Mouse (Mus musculus) stomach, embryonic 14.5 days (tissue): Measurements from ENCODE around the gene Ntm. TPM values are rescaled to one million over a fixed set of nuclear protein-coding genes. Genes with fewer than 3 reads are reported as not detected.

Experiments used
- ATAC-seq: fragments of 200-750 bp; cut with Nextera tagmentation; 2 replicates; pipeline ENCODE4 v1.8.0; 2017; ENCODE audit warnings: low read depth, moderate TSS enrichment; ENCODE audit not compliant: insufficient number of reproducible peaks, insufficient read depth, low FRiP score
- H3K27ac ChIP-seq: fragments of 300-500 bp; sonication (generic); 2 replicates; pipeline ENCODE4 v1.5.1; 2014; ENCODE audit warnings: mild to moderate bottlenecking, low read length, moderate library complexity, mixed read lengths
- H3K27me3 ChIP-seq: fragments of 300-500 bp; sonication (generic); 2 replicates; pipeline ENCODE4 v1.6.1; 2014; ENCODE audit warnings: low read length, control low read depth, mixed read lengths; ENCODE audit not compliant: control insufficient read depth, insufficient read depth
- H3K36me3 ChIP-seq: fragments of 300-500 bp; sonication (generic); 2 replicates; pipeline ENCODE4 v1.6.1; 2014; ENCODE audit warnings: mild to moderate bottlenecking, control low read depth, low read length, moderate library complexity, mixed read lengths; ENCODE audit not compliant: control insufficient read depth, insufficient read depth
- H3K4me1 ChIP-seq: fragments of 300-500 bp; sonication (generic); 2 replicates; pipeline ENCODE4 v1.6.1; 2014; ENCODE audit warnings: low read length, control low read depth, mixed read lengths; ENCODE audit not compliant: control insufficient read depth, insufficient read depth
- H3K4me2 ChIP-seq: fragments of 300-500 bp; sonication (generic); replicated peaks from 2 replicates; pipeline ENCODE4 v1.6.1; 2014; ENCODE audit warnings: low read depth, low read length, control low read depth
- H3K4me3 ChIP-seq: fragments of 300-500 bp; sonication (generic); 2 replicates; pipeline ENCODE4 v1.5.1; 2014; ENCODE audit warnings: low read depth, low read length, control low read depth
- H3K9ac ChIP-seq: fragments of 300-500 bp; sonication (generic); replicated peaks from 2 replicates; pipeline ENCODE4 v1.6.1; 2014; ENCODE audit warnings: low read depth, mild to moderate bottlenecking, control low read depth, low read length, moderate library complexity, mixed read lengths
- H3K9me3 ChIP-seq: fragments of 300-500 bp; sonication (generic); 2 replicates; pipeline ENCODE4 v1.6.1; 2016; ENCODE audit warnings: low read depth, low read length, control low read depth; ENCODE audit not compliant: control insufficient read depth
- WGBS: fragments of 180-500 bp; shearing (Covaris S2); extraction: QIAGEN DNeasy Blood & Tissue Kit; methylation state at CpG from one replicate; pipeline ENCODE4 v1.1.7; 2014; 5-methylcytosine and 5-hydroxymethylcytosine counted together
- polyA plus RNA-seq: library from polyadenylated mRNA; unstranded; fragments of >200 nt; fragmentation: Nextera tagmentation; extraction: Ambion mirVana; gene quantifications from 2 replicates; pipeline ENCODE4 v1.2.1, GENCODE M21; 2014

Gene Ntm
- polyA plus RNA-seq, 1 experiment from 2014 or later, result 19.7 TPM

GRCm38 (mm10) chr9:29368291-29368690 lies 594.6 kb downstream of the Ntm start:
- Histone ChIP-seq H3K27ac (no peak overlapping the region), H3K4me1 (no peaks in the 10 kb centered on the region), H3K27me3 (no peaks in the 10 kb centered on the region), H3K4me3 (no peak overlapping the region), H3K36me3 (no peaks in the 10 kb centered on the region), H3K9me3 (no peaks in the 10 kb centered on the region), H3K4me2 (no peak overlapping the region), H3K9ac (no peak overlapping the region)
- 48% methylated on average over 3 of the region's 3 CpGs for WGBS
- no peak for ATAC-seq

GRCm38 (mm10) chr9:29357796-29358195 lies 605.1 kb downstream of the Ntm start:
- WGBS, result 71% methylated on average over 4 of the region's 4 CpGs
- ATAC-seq, result no peak
- no peak overlapping the region for H3K4me3 ChIP-seq

GRCm38 (mm10) chr9:29342303-29342702 lies 620.6 kb downstream of the Ntm start:
- no peak for ATAC-seq
- H3K27ac ChIP-seq, result no peak overlapping the region
- WGBS, result 80% methylated on average over 7 of the region's 7 CpGs

More at GRCm38 (mm10) chr9:29357796-29358195, 605.1 kb downstream of the Ntm start:
- H3K27ac ChIP-seq, result no peak overlapping the region
- H3K27me3 ChIP-seq, result no peaks in the 10 kb centered on the region
- H3K9me3 ChIP-seq, result no peaks in the 10 kb centered on the region
- no peaks in the 10 kb centered on the region for H3K4me1 ChIP-seq
- H3K9ac ChIP-seq, result no peak overlapping the region
- H3K4me2 ChIP-seq, result no peak overlapping the region
- no peaks in the 10 kb centered on the region for H3K36me3 ChIP-seq

GRCm38 (mm10) chr9:29341292-29341691 lies 621.6 kb downstream of the Ntm start:
- Histone ChIP-seq H3K4me3 (no peak overlapping the region), H3K4me1 (no peaks in the 10 kb centered on the region), H3K4me2 (no peak overlapping the region), H3K36me3 (no peaks in the 10 kb centered on the region), H3K9ac (no peak overlapping the region), H3K27me3 (no peaks in the 10 kb centered on the region), H3K9me3 (no peaks in the 10 kb centered on the region), H3K27ac (no peak overlapping the region)
- no peak for ATAC-seq
- WGBS, result 96% methylated on average over 3 of the region's 3 CpGs

More at GRCm38 (mm10) chr9:29342303-29342702, 620.6 kb downstream of the Ntm start:
- no peaks in the 10 kb centered on the region for H3K36me3 ChIP-seq
- H3K9ac ChIP-seq, result no peak overlapping the region
- H3K27me3 ChIP-seq, result no peaks in the 10 kb centered on the region
- no peaks in the 10 kb centered on the region for H3K4me1 ChIP-seq
- H3K4me2 ChIP-seq, result no peak overlapping the region
- H3K9me3 ChIP-seq, result no peaks in the 10 kb centered on the region
- no peak overlapping the region for H3K4me3 ChIP-seq

- no peaks in the 10 kb centered on the region for H3K27me3 ChIP-seq
- WGBS, result 75% methylated on average over 2 of the region's 2 CpGs
- H3K27ac ChIP-seq, result no peak overlapping the region
- H3K4me1 ChIP-seq, result no peaks in the 10 kb centered on the region
- H3K4me3 ChIP-seq, result no peak overlapping the region
- no peaks in the 10 kb centered on the region for H3K36me3 ChIP-seq
- H3K9me3 ChIP-seq, result no peaks in the 10 kb centered on the region
- no peak overlapping the region for H3K4me2 ChIP-seq
- no peak overlapping the region for H3K9ac ChIP-seq
- no peak for ATAC-seq
Observed at GRCm38 (mm10) chr9:29335671-29336070, 627.3 kb downstream of the Ntm start.

GRCm38 (mm10) chr9:29332296-29333090 lies 630.4 kb downstream of the Ntm start:
- Histone ChIP-seq H3K9ac (no peak overlapping the region), H3K27ac (no peak overlapping the region), H3K4me1 (no peaks in the 10 kb centered on the region), H3K27me3 (no peaks in the 10 kb centered on the region), H3K36me3 (no peaks in the 10 kb centered on the region), H3K4me3 (no peak overlapping the region), H3K9me3 (no peaks in the 10 kb centered on the region), H3K4me2 (no peak overlapping the region)
- no peak for ATAC-seq
- WGBS, result 17% methylated on average over 3 of the region's 3 CpGs

GRCm38 (mm10) chr9:29330486-29330885 lies 632.5 kb downstream of the Ntm start:
- Histone ChIP-seq H3K27ac (no peak overlapping the region), H3K27me3 (no peaks in the 10 kb centered on the region), H3K4me3 (no peak overlapping the region), H3K9ac (no peak overlapping the region), H3K9me3 (no peaks in the 10 kb centered on the region), H3K4me1 (no peaks in the 10 kb centered on the region), H3K36me3 (no peaks in the 10 kb centered on the region), H3K4me2 (no peak overlapping the region)
- ATAC-seq, result no peak
- WGBS, result 70% methylated on average over 3 of the region's 3 CpGs

- no peak for ATAC-seq
- Histone ChIP-seq H3K9ac (no peak overlapping the region), H3K9me3 (no peaks in the 10 kb centered on the region), H3K4me2 (no peak overlapping the region), H3K36me3 (no peaks in the 10 kb centered on the region), H3K27me3 (no peaks in the 10 kb centered on the region), H3K27ac (no peak overlapping the region), H3K4me1 (no peaks in the 10 kb centered on the region), H3K4me3 (no peak overlapping the region)
- WGBS, result 78% methylated on average over 3 of the region's 3 CpGs
Observed at GRCm38 (mm10) chr9:29326283-29326682, 636.7 kb downstream of the Ntm start.

- 83% methylated on average over 8 of the region's 8 CpGs for WGBS
- Histone ChIP-seq H3K4me2 (no peak overlapping the region), H3K27ac (no peak overlapping the region), H3K9me3 (no peaks in the 10 kb centered on the region), H3K27me3 (no peaks in the 10 kb centered on the region), H3K9ac (no peak overlapping the region), H3K36me3 (no peaks in the 10 kb centered on the region), H3K4me1 (no peaks in the 10 kb centered on the region), H3K4me3 (no peak overlapping the region)
- no peak for ATAC-seq
Observed at GRCm38 (mm10) chr9:29325137-29325536, 637.8 kb downstream of the Ntm start.
